Mouse (Mus musculus) stomach, postnatal 0 days (tissue): ENCODE measurements around the gene Prx. TPM values are rescaled to one million over a fixed set of nuclear protein-coding genes. Genes with fewer than 3 reads are reported as not detected.
A peak's percentile ranks its signal among the peaks of the same experiment; 100 is the strongest.
"Not testable (repeated sequence)": the region's sequence is repeated elsewhere in the genome, so short reads cannot be mapped to it uniquely, and the experiment has no call there.

ENCODE experiments used
- ATAC-seq: fragments of 200-750 bp; cut with Nextera tagmentation; 2 replicates; pipeline ENCODE4 v1.8.0; 2017; ENCODE audit not compliant: low FRiP score, low TSS enrichment
- DNase-seq: peaks from one replicate; pipeline ENCODE4 v3.0.0-alpha.2; 2016; ENCODE audit warnings: low spot score
- H3K27ac ChIP-seq: fragments of 300-500 bp; sonication (generic); replicated peaks from 2 replicates; pipeline ENCODE4 v1.5.1; 2014; ENCODE audit warnings: mild to moderate bottlenecking, control low read depth
- H3K27me3 ChIP-seq: fragments of 300-500 bp; sonication (generic); 2 replicates; pipeline ENCODE4 v1.6.1; 2014; ENCODE audit warnings: low read length; ENCODE audit not compliant: control insufficient read depth, insufficient read depth
- H3K36me3 ChIP-seq: fragments of 300-500 bp; sonication (generic); 2 replicates; pipeline ENCODE4 v1.6.1; 2014; ENCODE audit warnings: low read length, mixed read lengths; ENCODE audit not compliant: control insufficient read depth, insufficient read depth
- H3K4me1 ChIP-seq: fragments of 300-500 bp; sonication (generic); replicated peaks from 2 replicates; pipeline ENCODE4 v1.6.1; 2014; ENCODE audit warnings: antibody characterized with exemption; ENCODE audit not compliant: control insufficient read depth, insufficient read depth
- H3K4me2 ChIP-seq: fragments of 300-500 bp; sonication (generic); replicated peaks from 2 replicates; pipeline ENCODE4 v1.6.1; 2014; ENCODE audit warnings: low read depth, mild to moderate bottlenecking, control low read depth, moderate library complexity
- H3K4me3 ChIP-seq: fragments of 300-500 bp; sonication (generic); 2 replicates; pipeline ENCODE4 v1.5.1; 2014; ENCODE audit warnings: low read depth, low read length, control low read depth
- H3K9ac ChIP-seq: fragments of 300-500 bp; sonication (generic); 2 replicates; pipeline ENCODE4 v1.6.1; 2014; ENCODE audit warnings: mild to moderate bottlenecking, low read length, control low read depth, mixed read lengths
- H3K9me3 ChIP-seq: fragments of 300-500 bp; sonication (generic); 2 replicates; pipeline ENCODE4 v1.6.1; 2016; ENCODE audit warnings: low read length; ENCODE audit not compliant: control insufficient read depth
- CTCF ChIP-seq: IDR thresholded peaks from 2 replicates; pipeline ENCODE4 v1.5.1; 2016; ENCODE audit warnings: antibody characterized with exemption, low read depth, mild to moderate bottlenecking, moderate library complexity
- EP300 ChIP-seq: optimal IDR thresholded peaks from 2 replicates; pipeline ENCODE3; 2016; ENCODE audit warnings: antibody characterized with exemption
- WGBS: fragments of 180-500 bp; shearing (Covaris S2); extraction: QIAGEN DNeasy Blood & Tissue Kit; methylation state at CpG from one replicate; pipeline ENCODE4 v1.1.7; 2014; 5-methylcytosine and 5-hydroxymethylcytosine counted together
- polyA plus RNA-seq: library from polyadenylated mRNA; unstranded; fragments of >200 nt; fragmentation: Nextera tagmentation; extraction: Ambion mirVana; gene quantifications from 2 replicates; pipeline ENCODE4 v1.2.1, GENCODE M21; 2015

The Prx gene
- polyA plus RNA-seq, 1 experiment from 2014 or later, result 2.2 TPM

GRCm38 (mm10) chr7:27491856-27492255, 7.3 kb upstream of the Prx start:
- TF ChIP-seq CTCF (no peak), EP300 (no peak)
- Histone ChIP-seq H3K9ac (no peak overlapping the region), H3K4me2 (no peak overlapping the region), H3K27ac (peak overlapping the region; percentile 94; the same call in 1 of the 2 replicates), H3K9me3 (no peaks in the 10 kb centered on the region), H3K27me3 (no peaks in the 10 kb centered on the region), H3K4me1 (peaks cover 10% of the 10 kb centered on the region; the same call in 1 of the 2 replicates), H3K4me3 (no peak overlapping the region), H3K36me3 (peaks cover 6% of the 10 kb centered on the region)
- 66% methylated on average over 7 of the region's 7 CpGs for WGBS
- ATAC-seq, result no peak
- DNase-seq, result no peak

GRCm38 (mm10) chr7:27493022-27493421, 6.1 kb upstream of the Prx start:
- Histone ChIP-seq H3K36me3 (peaks cover 6% of the 10 kb centered on the region), H3K4me2 (no peak overlapping the region), H3K4me1 (peaks cover 9% of the 10 kb centered on the region; the same call in 1 of the 2 replicates), H3K27ac (no peak overlapping the region), H3K27me3 (no peaks in the 10 kb centered on the region), H3K9ac (no peak overlapping the region), H3K9me3 (no peaks in the 10 kb centered on the region), H3K4me3 (no peak overlapping the region)
- TF ChIP-seq CTCF, result no peak
- no peak for TF ChIP-seq EP300
- DNase-seq (no peak), ATAC-seq (no peak)
- WGBS, result 51% methylated on average over 3 of the region's 3 CpGs

DNA sequence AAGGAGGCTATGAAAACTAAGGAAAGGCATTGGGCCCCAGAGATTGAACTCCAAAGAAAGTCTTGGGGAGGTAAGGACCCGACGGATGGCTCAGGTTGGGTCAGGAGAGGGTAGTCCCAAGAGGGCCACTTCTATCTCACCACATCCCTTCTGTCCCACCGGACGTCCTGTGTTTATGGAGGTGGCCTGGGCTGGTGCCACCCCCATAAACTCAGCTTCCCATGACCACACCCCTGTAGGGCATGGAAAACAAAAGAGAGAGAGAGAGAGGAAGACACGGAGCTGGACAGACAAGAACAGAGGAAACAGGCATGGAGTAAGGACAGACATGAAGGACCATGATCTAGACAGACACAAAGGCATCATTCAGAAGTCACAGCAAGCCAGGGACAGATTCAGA, 5.7 kb upstream of the Prx start:
- TF ChIP-seq CTCF (no peak), EP300 (no peak)
- ATAC-seq, result no peak
- WGBS, result 75% methylated on average over 5 of the region's 5 CpGs

DNA sequence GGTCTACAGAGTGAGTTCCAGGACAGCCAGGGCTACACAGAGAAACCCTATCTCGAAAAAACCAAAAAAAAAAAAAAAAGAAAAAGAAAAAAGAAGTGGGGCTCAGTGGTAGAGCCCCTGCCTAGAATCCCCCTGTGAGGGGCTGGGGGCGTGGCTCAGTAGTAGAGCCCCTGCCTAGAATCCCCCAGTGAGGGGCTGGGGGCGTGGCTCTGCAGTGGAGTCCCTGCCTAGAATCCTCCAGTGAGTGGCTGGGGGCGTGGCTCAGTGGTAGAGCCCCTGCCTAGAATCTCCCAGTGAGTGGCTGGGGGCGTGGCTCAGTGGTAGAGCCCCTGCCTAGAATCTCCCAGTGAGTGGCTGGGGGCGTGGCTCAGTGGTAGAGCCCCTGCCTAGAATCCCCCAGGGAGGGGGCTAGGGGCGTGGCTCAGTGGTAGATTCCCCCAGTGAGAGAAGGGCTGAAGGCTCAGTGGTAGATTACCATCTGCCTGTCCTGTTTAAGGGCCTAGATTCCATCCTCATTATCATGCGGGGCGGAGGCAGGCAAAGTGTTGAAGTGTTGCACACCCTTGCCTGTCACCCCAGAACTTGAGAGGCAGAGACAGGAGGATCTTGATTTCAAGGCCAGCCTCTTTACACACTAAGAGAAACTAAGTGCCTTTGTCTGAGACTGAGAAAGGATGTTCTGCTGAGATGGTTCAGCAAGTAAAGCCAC, 4.3 kb upstream of the Prx start:
- not testable (repeated sequence) for H3K9ac ChIP-seq, H3K27ac ChIP-seq, DNase-seq, H3K9me3 ChIP-seq, ATAC-seq, H3K36me3 ChIP-seq, H3K4me3 ChIP-seq, H3K4me1 ChIP-seq, H3K27me3 ChIP-seq, H3K4me2 ChIP-seq
- WGBS, result 91% methylated on average over 9 of the region's 9 CpGs

More for the DNA sequence above, 5.7 kb upstream of the Prx start:
- H3K27me3 ChIP-seq, result no peaks in the 10 kb centered on the region
- no peak for DNase-seq
- no peak overlapping the region for H3K4me2 ChIP-seq
- no peaks in the 10 kb centered on the region for H3K9me3 ChIP-seq
- no peak overlapping the region for H3K27ac ChIP-seq
- peaks cover 6% of the 10 kb centered on the region for H3K36me3 ChIP-seq
- no peak overlapping the region for H3K9ac ChIP-seq
- no peak overlapping the region for H3K4me3 ChIP-seq
- H3K4me1 ChIP-seq, result peaks cover 5% of the 10 kb centered on the region; the same call in 1 of the 2 replicates

DNA sequence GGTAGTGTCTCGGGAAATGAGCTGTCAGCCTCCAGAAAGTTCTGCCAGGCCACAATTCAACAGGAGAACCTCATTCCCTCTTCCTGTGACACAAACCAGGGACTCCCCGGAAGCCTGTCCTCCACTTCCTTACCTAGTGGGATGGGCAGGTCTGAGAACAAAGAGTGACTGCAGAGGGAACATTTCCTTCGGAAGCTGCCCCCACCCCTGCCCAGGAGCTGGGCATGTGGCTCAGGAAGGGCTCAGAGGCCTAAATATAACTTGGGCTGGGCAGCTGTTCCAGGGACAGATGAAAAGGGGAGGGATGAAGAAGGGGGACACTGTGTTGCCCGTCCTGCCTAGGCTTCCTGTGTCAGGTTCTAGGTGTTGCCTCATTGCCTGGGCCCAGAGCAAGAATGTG, 2.5 kb downstream of the Prx start:
- H3K27me3 ChIP-seq, result no peaks in the 10 kb centered on the region
- H3K4me1 ChIP-seq, result no peaks in the 10 kb centered on the region
- H3K4me3 ChIP-seq, result no peak overlapping the region
- peak overlapping the region; percentile 30; the same call in 1 of the 2 replicates for H3K27ac ChIP-seq
- no peaks in the 10 kb centered on the region for H3K9me3 ChIP-seq
- H3K36me3 ChIP-seq, result no peaks in the 10 kb centered on the region
- no peak; the same call in 1 of the 2 replicates for ATAC-seq
- WGBS, result 51% methylated on average over 4 of the region's 4 CpGs
- TF ChIP-seq EP300, result no peak
- no peak overlapping the region for H3K4me2 ChIP-seq
- no peak for DNase-seq
- no peak overlapping the region for H3K9ac ChIP-seq

- ATAC-seq (no peak), DNase-seq (no peak)
- H3K27ac ChIP-seq, result peak overlapping the region; percentile 97
- no peaks in the 10 kb centered on the region for H3K9me3 ChIP-seq
- no peaks in the 10 kb centered on the region for H3K27me3 ChIP-seq
- no peaks in the 10 kb centered on the region for H3K36me3 ChIP-seq
- WGBS, result 25% methylated on average over 9 of the region's 9 CpGs
- peak overlapping the region; percentile 59 for H3K4me2 ChIP-seq
- no peak for TF ChIP-seq EP300
- no peak for TF ChIP-seq CTCF
- H3K4me1 ChIP-seq, result peaks cover 5% of the 10 kb centered on the region
- H3K4me3 ChIP-seq, result peak overlapping the region; percentile 49
- H3K9ac ChIP-seq, result peak overlapping the region; percentile 13; the same call in 1 of the 2 replicates
Measured at GRCm38 (mm10) chr7:27506765-27507370, 7.7 kb downstream of the Prx start.
